Mouse (Mus musculus) urinary bladder, postnatal 10 days (tissue): ENCODE data around the gene Nacad.

Source experiments
- DNase-seq: peaks from one replicate; pipeline ENCODE4 v3.0.0; 2022; ENCODE audit warnings: low spot score

The Nacad gene

DNA sequence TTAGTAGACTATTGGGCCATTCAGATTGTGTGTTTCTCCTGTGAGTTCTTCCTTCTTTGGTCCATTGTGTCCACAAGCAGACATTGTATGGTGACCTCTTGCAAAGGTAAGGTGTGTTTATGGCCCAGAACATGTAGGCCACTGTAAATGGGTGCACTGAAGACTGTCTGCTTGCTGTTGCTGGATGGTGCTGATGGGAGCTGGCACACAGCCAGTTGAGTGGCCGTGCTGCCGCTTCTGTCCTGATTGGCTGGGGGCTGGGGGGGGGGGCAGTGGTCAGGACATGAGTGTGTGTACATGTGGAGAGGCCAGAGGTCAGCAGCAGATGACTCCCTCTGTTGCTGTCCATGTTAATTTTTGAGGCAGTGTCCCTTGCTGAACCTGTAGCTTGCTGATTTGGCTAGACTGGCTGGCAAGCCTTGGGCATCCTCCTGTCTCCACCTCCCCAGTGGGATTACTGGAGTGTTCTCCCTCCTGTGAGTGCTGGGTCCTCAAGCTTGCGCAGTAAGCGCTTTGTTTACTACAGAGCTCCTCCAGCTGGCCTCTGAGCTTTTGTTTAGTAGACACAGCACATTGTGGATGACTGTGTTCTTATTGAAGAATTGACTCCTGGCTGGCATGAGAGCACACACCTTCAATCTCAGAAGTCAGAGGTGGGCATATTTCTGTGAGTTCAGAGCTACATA lies 25.6 kb downstream of the Nacad start:
- no peak for DNase-seq

GRCm38 (mm10) chr11:6579361-6579760 lies 26.5 kb downstream of the Nacad start:
- DNase-seq = no peak

DNA sequence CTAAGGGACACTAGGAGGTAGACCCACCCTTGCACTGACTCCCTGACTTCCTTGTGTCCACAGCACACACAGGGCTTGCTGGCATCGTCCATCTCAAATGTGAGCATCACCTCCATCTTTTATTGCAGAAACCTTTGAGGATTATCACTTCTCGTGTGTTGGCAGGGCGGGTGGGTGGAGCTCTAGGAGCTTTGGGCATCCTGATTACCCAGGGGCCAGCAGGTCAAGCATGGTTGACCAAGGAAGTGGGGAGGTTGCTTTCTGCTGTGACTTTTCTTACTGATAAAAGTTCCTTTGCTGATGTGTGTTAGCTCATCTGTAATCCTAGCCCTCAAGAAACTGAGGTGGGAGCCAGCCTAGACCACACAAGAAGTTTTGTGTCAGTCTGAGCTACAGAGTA lies 29.7 kb downstream of the Nacad start:
- no peak for DNase-seq

GRCm38 (mm10) chr11:6569410-6569777 lies 36.5 kb downstream of the Nacad start:
- DNase-seq = no peak

DNA sequence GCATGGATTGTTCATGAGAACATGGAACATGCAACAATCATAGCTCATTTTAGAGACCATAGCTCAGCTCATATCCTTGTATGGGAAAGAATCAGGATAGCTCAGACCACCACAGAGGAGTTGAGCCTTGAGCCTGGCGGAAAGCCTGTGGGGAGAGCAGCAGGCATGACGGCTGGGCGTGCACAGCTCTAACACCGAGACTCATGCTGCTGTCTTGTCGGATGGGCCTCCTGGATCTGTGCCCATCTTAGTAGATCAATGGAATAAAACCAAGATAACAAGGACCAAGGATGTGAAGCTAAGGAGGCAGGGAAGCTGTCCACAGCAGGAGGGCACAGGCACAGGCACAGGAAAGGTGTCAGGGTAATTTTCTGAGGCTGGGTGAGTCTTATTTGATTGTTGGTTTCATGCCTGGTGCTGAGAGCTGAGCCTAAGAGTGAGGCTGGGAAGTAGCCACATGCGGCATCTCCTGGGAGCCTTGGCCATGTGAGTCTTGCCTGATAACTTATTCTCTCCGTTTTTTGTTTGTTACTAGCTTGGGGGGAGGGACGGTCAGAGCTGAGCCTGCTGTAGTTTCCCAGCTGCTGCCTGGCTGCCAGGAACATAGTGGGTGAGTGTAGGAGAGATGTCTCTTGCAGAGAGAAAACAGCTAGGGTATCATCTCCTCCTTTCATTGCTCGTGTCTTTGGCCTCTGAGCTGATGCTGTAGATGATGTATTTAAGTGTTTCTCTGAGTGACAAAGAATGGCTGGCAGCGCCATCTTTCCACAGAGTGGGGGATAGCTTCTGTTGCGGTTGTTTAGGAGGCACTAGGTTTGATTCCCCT lies 37.1 kb downstream of the Nacad start:
- no peak for DNase-seq

DNA sequence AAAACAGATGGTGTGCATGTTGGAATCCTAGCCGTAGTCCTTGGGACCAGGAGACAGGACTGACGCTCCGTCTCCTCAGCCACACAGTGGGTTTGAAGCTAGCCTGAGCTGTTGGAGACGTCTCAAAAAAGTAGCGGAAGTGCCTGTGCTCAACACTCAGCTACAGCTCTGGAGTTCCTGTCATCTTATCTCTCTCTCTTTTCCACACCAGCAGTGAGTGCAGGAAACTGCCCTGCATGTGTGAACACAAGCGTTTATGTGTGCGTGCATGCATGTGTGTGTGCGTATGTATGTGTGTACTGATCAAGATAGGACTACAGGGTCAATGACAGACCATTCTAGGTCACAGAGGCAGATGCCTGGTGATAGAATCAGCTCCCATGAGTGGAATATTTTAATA lies 37.9 kb downstream of the Nacad start:
- no peak for DNase-seq

- no peak for DNase-seq
Measured at GRCm38 (mm10) chr11:6566496-6566895, 39.4 kb downstream of the Nacad start.

GRCm38 (mm10) chr11:6563201-6563600 lies 42.7 kb downstream of the Nacad start:
- no peak for DNase-seq

- no peak for DNase-seq
Measured at GRCm38 (mm10) chr11:6562359-6562758, 43.5 kb downstream of the Nacad start.

DNA sequence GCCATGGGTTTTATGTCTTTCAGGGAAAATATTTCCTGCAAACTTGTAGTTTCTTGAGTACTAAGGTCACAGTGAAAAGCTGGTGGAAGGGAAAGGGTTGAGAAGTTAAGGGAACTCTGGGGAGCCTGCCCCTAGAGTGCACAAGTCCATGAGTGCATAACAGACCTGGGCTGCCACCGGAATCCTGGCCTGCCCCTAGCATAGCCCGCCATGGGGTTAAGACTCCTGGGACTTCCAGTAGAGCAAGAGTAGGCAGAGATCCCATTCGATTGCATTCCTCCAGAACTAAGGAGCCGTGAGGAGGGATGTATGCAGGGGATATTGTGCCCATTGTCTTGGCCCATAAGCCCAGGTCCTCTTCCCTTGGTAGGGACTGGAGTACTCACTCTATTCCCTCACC lies 44.4 kb downstream of the Nacad start:
- no peak for DNase-seq

- no peak for DNase-seq
Measured at GRCm38 (mm10) chr11:6560655-6561360, 45.0 kb downstream of the Nacad start.

DNA sequence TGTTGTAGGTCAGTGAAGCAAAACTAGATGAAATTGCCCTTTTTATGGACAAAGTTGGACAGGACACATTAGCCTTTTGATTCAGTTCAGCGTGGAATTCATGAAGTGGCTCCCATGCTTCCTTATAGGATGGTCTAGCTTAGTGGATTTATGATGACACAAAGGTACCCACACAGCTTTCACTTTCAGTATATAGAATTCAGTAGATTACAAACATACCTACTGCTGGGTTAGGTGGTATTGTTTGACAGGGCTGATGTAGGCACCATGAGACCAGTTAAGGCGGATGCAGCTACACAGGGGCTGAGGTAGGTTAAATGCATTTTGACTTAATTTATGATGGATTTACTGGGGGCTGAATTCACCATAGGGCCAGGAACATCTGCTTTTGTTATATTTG lies 45.9 kb downstream of the Nacad start:
- DNase-seq = no peak

DNA sequence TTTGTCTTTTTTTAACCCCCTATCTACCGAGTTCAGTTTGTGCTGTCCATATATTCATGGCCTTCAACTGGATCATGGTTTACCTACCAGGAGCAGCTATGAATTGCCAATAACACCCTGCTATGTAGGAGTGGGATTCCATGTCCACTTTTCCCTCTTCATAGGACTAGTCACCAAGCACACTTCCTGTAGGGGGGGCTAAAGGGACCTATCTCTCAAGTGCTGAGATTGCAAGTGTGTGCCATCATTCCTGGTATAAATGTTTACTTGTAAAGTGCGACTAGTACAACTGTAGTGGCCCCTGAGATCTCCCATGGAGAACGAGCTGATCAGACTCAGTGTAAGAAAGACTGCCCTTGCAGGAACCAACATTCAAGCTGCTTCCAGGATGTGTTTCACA lies 47.6 kb downstream of the Nacad start:
- no peak for DNase-seq

DNA sequence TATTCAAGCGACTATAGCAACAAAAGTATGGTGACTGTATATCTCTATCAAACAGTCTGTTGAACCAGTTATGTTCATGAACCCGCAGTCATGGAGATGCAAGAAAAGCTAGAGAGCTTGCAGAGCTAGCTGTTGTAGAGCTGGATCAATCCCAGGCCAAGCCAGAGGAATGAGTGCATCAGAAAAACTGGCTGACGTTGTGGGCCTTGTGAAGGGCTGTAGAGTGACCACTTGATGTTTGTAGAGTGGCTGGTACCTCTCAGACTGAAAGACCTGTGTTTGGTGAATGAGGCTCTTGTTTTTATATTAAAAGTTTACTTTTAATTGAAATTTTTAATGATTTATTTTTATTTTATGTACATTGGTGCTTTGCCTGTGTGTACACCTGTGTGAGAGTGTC lies 55.7 kb downstream of the Nacad start:
- no peak for DNase-seq

DNA sequence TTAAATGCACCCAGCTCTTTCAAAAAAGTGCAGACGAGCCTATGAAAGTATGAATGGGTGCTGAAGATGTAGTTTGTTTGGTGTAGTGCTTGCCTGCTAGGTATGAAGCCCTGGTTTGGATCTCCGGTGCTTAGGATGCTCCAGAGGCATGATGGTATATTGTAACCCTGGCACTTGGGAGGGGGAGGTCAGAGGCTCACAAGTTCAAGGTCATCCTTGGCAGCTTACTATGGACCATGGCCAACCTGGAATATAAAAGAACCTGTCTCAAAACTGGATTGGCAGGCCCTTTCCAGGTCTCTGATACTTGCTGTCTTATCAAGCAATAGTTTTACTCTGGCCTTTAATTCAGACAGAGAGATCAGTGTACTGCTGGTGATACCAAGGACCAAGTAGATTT lies 56.1 kb downstream of the Nacad start:
- DNase-seq = no peak
